Mouse (Mus musculus): Measurements from ENCODE around the gene Lrp8.

- no peak for TF ChIP-seq CTCF (IDR thresholded peaks at IDR 0.05; ENCODE audit: low read depth, low read length)
- TF ChIP-seq POLR2A (IDR thresholded peaks at IDR 0.05; ENCODE audit: extremely low read depth, insufficient read depth, low read length) = no peak
Observed at GRCm38 (mm10) chr4:107816459-107816858, 14.4 kb downstream of the Lrp8 start.

Measured in liver, adult 2 months (tissue).